Mouse (Mus musculus): ENCODE data around the gene Tmem235. TPM values are rescaled to one million over a fixed set of nuclear protein-coding genes. Genes with fewer than 3 reads are reported as not detected.
"Not testable (repeated sequence)": the region's sequence is repeated elsewhere in the genome, so short reads cannot be mapped to it uniquely, and the experiment has no call there.

Gene Tmem235
- total RNA-seq, 2 experiments from 2014 or later: 0.33 TPM; not detected in 1

DNA sequence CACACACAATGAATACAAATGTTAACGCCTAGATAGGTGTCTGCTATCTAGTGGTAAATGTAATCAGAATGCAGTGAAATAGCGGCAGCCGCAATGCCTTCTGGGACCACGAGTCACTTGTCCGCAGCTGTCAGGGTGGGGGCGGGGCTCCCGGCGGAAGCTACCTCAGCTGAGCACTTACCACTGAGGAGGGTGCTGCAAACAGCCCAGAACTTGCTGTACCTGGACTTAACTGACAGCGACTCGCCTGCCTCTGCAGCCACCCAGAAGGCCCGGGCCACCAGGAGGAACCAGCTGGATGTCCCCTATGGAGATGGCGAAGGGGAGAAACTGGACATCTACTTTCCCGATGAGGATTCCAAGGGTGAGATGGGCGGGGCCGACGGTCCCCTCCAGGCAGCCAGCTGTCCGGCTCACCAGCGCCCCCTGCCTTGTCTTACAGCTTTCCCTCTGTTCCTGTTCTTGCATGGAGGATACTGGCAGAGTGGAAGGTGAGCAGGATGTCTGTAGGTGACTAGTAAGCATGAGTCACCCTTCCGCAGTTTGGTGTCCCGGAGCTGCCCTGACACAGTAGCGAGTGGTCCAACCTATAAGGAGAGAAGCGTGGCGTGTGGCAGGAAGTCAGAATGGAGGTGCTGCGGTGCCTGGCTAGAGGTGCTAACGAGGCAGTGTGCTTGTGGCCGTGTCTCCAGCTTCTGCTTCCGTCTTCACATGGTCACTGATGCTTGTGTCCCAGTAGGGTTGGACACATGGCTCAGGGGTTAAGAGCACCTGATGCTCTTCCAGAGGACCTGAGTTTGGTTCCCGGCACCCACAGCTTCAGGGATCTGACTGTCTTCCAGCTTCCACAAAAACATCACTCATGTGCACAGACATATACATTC, 28.2 kb upstream of the Tmem235 start:
- peak; percentile 51 to 62 for DNase-seq

DNA sequence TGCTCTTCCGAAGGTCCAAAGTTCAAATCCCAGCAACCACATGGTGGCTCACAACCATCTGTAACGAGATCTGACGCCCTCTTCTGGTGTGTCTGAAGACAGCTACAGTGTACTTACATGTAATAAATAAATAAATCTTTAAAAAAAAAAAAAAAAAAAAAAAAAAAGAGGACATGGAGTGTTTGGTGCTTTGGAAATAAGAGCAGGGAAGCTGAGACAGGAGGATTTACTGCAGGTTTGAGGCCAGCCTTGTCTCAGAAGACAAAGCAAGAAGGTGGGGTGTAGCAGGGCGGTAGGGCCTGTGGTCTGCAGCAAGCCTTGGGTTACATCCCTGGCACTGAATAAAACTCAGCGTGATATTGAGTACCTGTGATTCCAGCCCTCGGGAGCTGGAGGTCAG, 27.0 kb upstream of the Tmem235 start:
- not testable (repeated sequence) for DNase-seq

DNA sequence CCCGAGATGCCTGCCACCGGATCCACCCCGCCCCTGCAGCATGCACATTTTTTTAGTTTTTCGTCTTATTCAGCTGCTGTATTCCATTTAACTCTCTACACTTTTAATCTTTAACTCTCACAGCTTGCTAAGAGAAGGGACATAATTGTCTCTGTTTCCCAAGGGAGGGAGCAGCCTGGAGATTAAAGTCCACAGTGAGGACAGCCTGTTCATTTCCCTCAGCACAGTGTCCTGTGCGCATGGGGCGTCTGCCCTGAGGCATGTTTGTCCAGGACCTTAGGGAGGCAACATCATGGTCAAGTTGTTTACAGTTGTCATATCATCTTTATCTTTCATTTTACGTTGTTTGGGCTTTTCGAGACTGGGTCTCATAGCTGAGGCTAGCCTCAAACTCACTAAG, 26.5 kb upstream of the Tmem235 start:
- DNase-seq: no peak

DNA sequence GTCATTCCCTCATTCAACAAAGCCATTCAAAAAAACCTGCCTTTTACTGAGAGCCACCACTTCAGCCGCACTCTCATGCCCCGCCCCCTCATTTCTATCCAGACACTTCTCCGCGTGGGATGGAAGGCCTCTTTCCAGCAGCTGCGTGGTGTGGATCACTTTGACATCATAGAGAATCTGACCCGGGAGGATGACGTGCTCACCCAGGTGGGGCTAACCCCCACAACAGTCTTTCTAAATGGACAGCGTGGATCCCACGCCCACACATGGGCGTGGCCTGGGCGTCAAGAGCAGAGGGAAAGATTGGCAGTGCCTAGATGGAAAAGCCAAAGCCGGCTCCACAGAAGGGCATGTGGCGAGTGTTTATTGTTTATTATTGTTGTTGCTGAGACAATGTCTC, 24.2 kb upstream of the Tmem235 start:
- no peak for DNase-seq

DNA sequence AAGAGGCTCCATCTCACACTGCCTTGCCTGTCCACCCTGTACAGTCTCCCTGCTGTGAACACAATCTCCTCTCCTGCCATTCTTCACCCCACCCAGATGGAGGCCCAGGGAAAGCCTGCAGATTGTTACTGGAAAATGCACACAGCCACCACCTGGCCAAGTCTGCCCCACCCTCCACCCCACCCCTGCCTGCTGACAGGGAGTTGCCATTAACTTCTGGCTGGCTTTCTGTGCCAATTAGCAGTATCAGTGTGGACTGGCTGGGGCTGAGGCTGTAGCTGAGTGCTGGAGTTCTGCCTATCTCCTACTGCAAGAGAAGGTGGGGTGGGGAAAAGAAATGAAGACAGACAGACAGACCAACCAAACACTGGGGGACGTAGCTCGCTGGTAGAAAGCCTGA, 22.0 kb upstream of the Tmem235 start:
- no peak for DNase-seq

DNA sequence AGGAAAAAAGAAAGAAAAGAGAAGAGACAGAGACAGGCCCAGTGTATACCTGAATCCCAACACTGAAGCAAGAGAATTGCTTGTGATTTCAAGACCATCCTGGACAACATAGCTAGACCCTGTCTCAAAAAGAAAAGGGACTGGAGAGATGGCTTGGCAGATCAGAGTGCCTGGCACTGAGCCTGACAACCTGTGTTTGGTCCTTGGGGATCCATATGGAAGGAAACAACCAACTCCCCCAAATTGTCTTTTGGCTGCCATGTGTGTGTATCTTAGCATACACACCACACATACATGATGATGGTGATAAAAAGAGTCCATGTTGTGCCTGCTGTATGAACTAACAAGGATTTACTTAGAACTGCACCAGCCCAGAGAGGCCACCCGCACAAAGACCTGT, 21.5 kb upstream of the Tmem235 start:
- DNase-seq: no peak

DNA sequence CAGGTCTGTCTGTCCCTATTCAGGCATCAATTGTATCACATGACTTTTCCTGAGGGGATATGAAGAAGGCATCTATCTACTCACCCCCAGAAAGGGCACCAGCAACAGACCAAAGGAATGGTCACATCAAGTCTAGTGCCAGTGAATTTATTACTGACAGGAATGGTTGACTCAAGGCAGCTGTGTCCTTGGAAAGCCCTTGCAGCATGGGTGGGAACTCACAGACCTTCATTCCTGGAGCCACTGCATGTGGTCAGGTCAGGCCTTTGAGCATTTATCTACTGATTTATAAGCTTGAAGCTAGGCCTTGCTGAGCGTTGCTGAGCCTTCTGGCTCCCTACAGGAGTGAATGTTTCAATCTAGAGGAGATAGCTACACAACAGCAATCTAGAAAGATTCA, 19.6 kb upstream of the Tmem235 start:
- DNase-seq: no peak

DNA sequence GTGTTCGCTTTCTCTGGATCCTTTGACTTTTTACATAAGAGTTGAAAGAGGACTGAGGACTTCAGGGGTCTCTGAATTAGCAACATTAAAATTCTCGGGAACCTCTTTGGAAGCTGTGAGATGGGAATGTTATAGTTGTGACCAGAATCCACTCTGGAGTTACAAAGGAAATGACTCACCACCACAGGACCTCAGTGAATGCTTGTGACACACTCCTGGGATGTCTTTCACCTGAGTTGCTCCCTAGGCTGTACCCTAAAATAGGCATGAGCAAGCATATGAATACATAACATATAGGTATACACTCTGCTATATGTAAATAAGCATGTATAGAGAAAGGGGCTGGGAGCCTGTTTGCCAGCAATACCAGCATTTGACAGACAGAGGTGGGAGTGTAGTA, 17.1 kb upstream of the Tmem235 start:
- no peak for DNase-seq

DNA sequence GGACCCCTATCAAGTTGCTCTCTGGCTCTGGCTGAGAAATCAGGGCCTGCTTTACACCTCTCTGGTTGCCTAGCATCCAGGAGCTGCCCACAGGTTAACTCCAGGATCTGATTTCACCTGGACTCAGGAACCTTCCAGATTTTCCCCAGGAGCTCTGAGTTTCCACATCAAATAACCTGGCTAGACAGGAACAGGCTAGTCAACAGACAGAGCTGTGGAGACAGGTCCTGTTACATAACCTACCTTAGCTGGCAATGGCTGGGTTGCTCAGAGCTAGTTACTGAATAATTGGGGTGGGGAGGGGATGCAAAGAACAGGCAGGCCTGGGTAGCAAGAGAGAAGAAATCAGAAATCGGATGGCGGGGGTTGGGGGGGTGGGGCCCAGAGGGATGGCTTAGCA, 15.6 kb upstream of the Tmem235 start:
- no peak for DNase-seq

DNA sequence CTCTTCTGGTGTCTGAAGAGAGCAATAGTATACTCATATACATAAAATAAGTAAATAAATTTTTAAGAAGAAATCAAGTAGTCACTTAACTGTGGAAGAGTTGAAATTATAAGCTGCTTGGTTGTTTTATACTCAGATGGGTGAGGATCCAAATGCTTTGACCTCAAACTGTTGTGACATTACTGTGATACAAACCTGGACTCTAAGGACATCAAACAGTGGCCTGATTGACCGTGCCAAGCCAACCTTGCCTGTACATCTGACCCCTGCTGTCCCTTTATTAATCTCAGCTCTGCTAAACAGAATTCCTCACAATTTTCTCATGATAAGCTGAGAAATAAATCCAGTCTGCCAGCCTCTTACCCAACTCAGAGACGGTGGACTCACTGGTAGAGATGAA, 14.9 kb upstream of the Tmem235 start:
- DNase-seq: no peak

DNA sequence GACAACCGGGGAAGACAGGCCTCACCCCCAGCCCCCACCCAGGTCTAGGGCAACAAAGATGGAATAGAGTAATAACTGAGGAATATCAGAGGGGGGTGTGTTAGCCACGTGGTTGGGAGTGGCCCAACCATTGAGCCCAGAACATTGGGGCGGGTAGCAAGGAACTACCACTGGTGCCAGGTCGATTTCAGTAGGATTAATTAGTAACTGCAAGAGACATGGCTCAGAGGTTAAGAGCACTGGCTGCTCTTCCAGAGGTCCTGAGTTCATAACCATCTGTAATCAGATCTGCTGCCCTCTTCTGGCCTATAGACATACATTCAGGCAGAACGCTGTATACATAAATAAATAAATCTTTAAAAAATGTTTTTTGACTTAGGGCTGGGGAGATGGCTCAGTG, 13.9 kb upstream of the Tmem235 start:
- no peak for DNase-seq

DNA sequence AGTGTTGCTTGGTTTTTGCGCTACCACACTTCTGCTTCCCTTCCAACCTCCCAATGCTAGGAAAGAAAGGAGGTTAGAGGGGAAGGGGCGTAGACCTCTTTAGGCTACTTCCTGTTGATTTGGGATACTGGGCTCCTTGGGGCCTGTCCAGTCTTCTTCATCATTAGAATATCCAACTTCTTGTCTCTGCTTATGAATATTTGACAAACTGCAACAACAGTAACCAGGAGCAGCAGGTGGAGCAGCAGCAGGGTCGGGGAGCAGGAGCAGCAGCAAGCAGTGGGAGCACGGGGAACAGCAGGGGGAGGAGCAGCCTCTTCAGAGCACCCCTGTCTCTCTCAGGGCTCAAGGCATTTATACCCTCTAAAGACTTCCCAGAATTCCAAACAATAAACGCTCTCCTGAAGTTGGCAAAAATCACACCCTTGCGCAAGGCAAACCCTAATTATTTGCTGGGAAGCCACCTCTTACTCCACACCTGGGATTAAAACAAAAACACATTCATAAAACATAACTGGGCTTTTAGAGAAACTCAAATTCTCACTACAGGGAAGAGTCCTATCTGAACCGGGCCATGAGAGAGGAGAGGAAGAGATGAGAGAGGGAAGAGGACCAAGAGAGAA, 12.8 kb upstream of the Tmem235 start:
- DNase-seq: no peak

DNA sequence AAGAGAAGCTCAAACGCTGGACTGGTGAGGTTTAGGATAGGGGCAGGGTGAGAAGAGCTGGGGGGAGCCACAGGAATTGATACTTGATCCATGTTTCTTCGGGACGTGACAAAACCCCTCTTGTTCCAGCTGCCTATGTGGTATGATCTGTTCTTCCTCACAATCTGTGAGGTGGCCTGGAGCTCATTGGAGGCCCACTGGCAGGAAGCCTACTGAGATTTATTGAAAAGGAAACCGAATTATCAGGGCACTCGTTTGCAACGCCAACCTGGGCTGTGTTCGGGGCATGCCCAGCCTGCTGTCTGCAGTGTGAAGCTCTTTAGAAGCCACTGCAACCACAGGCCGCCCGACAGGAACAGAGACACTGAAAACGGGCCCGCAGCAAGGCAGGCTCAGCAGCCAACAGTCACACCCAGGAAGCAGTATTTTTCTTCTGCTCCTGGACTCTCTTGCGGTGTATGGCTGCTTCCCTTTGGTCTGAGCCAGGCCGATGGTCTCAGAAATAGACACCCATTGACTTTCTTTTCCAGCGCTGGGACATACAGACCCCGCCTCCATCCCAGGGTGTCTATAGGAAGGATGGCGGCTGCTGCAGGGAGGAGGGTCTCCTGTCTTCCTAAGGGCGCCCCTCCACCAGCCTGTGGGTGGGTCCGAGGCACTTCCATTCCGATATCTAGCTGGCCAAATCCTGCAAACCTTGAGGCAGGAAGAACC, 12.1 kb upstream of the Tmem235 start:
- DNase-seq: peak in 1 of 2 experiments; percentile 60

DNA sequence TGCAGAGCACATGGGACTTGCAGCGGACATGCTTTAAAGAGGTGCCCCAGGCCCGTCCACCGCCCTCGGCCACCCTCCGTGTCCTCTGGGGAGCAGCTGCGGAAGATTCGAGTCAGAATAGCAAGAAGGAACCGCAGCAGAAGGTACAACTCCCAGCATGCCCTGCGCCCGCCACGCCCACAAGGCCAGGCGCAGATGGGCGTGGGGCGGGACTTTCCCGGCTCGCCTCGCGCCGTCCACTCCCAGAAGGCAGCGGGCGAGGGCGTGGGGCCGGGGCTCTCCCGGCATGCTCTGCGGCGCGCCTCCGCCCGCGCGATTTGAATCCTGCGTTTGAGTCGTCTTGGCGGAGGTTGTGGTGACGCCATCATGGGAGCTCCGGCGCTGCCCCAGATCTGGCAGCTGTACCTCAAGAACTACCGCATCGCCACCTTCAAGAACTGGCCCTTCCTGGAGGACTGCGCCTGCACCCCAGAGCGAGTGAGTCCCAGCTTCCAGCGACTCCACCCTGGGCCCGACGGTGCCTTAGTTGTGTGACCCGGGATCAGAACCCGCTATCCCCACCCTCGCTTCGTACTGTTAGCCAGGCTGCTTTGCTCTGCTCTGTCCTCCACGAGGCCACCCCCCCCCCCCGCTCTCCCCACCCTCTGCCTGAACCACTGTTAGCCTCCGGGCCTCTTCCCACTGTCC, 11.4 kb upstream of the Tmem235 start, which contains the start of gene Birc5:
Gene Birc5, plus strand, starts transcription at position 267 of the 687 bp plus-strand sequence.
- peak; percentile 94 to 95 for DNase-seq

DNA sequence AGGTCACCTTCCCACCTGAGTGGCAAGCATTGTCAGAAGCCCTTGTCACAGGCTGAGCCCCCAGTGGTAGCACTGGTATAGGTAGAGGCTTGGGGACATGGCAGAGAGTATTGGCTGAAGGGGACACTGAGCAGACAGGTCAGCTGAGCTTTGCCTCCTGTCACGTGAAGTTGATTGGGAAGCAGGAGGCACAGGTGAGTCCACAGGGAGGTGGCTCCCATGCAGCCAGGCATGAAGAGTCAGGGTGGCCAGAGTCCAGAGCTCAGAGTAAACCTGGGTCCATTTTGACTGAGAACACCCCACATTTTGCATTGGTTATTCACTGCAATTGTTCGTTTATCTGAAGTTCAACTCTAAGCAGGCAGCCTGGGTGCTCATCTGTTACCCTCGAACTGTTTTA, 7.7 kb upstream of the Tmem235 start:
- DNase-seq: no peak

DNA sequence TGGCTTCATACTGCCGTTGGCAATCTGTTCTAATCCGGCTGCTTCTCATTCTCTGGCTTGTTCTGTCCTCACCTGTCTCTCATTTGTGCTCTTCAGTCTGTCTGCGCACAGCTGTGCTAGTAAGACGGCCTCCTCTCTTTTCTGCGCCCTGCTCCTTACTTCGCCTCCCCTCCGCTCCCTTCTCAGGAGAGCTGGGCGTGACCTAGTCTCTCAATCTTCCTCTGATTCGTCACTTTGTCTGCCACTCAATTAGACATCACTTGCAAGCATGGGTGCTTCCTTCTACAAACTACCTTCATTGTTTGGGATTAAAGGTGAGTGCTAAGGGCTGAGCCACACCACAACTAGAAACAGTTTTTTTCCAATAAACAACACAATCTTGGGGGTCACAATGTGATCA, 6.3 kb upstream of the Tmem235 start:
- no peak for DNase-seq

DNA sequence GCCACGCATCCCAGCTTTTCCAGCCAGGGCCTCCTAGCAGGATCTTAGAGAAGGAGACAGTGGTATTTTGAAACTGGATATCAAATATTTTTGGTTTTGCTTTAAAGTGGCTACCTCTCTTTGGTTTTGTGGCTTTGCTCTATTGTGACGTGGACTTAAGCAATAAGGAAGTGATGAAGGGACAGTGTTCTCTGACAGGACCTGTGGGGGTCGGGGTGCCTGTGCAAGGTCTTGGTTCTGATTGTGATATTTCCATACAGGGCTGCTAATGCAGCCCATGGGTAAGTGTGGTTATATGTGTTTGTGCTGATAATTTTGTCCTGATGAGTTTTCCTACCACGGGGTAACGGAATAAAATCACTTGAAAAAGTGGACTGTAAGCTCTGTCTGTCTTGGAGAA, 5.2 kb upstream of the Tmem235 start:
- no peak for DNase-seq

DNA sequence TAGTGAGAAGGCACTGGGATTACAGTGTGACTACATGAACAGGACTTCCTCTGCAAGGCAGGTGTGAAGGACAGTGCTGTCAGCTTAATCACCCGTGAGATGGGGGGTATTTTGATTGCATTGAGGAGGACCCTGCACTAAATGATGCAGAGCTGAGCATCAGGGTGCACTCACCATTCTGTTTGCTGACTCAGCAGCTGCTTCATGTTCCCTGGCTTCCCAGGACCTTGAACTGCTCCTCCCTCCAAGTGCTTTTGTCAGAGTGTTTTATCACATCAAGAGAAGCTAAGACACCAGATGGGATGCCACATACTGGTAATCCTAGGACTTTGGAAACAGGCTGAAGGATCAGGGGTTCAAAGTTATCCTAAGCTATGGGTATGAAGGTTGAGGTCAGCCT, 4.6 kb upstream of the Tmem235 start:
- DNase-seq: no peak

DNA sequence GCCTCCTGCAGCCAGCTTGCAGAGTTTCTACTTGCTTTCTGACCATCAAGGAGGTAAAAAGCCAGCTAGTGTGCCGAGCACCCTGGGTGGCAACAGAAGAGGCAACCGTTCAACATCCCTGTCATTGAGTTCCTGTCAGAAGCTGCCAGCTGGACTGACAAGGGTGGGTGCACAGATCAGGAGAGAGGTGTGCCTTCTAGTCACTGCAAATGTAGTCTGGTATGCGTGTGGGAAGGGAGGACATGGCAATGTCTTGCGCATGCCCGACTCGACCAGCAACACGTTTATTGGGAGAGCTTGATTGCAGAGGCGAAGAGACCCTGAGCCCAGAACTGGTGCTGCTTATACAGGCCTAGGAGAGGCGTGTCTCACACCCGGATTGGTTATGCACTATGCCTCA, 3.1 kb upstream of the Tmem235 start:
- DNase-seq: no peak

DNA sequence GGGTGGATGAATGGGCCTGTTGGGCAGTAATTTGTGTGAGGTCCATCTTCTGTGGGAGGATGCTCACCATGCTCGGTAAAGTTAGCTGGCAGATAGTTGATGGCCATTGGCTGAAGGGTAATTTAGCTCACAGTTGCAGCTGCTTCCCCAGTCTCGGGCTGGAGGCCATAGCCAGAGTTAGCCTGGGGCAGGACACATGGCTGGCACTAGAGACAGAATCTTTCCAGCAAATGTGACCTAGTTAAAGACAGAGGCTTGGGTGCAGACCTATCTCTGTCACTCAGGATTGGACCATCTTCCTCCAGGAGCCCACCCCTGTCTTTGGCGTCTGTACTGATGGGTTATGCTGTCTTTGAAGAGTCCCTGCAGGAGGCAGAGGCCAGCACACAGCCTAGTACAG, 2.2 kb upstream of the Tmem235 start:
- DNase-seq: no peak

DNA sequence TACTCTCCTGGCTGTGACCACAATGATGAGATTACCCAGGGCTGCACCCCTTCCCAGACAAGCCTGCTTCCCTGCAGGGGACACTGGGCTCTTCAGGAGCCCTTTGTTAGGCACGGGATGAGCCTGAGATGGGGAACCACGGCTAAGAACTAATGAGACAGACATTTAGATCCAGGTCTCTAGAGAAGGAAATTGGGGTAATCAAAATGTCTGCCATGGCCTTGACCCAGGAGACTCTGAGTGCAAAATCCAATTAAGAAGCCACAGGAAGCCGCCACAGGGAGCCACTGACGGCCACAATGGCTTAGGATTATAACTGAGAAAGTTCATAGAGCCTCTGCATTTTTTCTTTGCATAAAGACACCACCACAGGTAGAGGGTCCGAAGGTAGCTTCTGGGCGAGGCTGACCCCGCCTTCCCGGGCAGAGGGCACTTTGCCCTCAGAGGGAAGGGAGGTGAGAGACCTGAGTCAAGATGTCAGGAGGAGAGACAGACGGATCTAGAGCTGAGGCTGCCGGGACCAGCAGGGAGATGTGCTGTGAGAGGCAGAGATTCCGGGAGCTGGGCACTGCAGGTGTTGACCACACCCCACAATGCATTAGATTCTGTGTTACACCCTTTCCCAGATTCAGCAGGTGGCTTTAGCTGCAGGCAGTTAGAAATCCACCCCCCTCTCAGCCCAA, 2.8 kb downstream of the Tmem235 start:
- no peak for DNase-seq

DNA sequence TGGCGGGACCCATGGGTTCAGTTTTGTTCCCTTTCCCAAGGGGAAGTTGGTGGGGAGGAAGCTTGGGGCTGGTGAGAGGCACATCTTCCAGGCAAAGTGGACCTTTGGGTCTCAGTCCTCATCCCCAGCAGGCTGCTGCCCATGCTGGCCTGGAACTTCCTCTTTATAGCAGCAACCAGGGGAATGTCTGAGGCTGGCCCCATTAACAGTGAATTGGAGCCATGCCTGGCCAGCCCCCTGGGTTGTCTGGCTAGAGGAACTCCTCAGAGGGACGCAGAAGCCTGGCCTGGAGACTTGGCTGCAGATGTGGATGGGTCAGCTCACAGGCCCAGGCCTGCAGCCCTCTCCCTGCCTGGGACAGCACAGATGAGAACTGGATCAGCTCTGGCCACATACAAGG, 4.3 kb downstream of the Tmem235 start:
- no peak for DNase-seq

All from layer of hippocampus, postnatal 36 days (tissue).